Mouse (Mus musculus) erythroid progenitor cell, adult 5-6 weeks (primary cell): ENCODE data around the gene Il22ra2. TPM values are rescaled to one million over a fixed set of nuclear protein-coding genes. Genes with fewer than 3 reads are reported as not detected.

Experiments used
- ATAC-seq: replicated peaks from 2 replicates; pipeline ENCODE4 v1.8.0; 2016; ENCODE audit warnings: moderate number of reproducible peaks, mild to moderate bottlenecking, moderate TSS enrichment, inconsistent platforms; ENCODE audit not compliant: poor library complexity, low FRiP score, severe bottlenecking
- total RNA-seq, 2 experiments: library from RNA; stranded (forward) in 1 of 2; stranded (reverse) in 1 of 2; fragments of 150-400 nt in 1 of 2; fragments of 186-747, 209-891 nt in 1 of 2; gene quantifications; 2 replicates each; pipeline versions ENCODE4 v1.2.3 to v1.2.4; 2015 to 2017; ENCODE audit warnings: low replicate concordance in 2 of 2

Il22ra2 gene
- not detected in 2 replicates for total RNA-seq (2015; ENCODE audit: low replicate concordance)
- 0.64 TPM in 1 of 2 replicates, not detected in the other for total RNA-seq (2017; ENCODE audit: low replicate concordance)

GRCm38 (mm10) chr10:19621408-19622048, at the start of gene Il22ra2:
Gene Il22ra2 (plus strand): TSS chr10:19621998.
- no peak for ATAC-seq

GRCm38 (mm10) chr10:19577571-19577970, 44.2 kb upstream of the Il22ra2 start:
- no peak for ATAC-seq

- ATAC-seq, result no peak
Measured at GRCm38 (mm10) chr10:19578001-19578400, 43.8 kb upstream of the Il22ra2 start.

GRCm38 (mm10) chr10:19578409-19578986, 43.3 kb upstream of the Il22ra2 start:
- ATAC-seq, result no peak

- no peak for ATAC-seq
Measured at GRCm38 (mm10) chr10:19580660-19581059, 41.1 kb upstream of the Il22ra2 start.

GRCm38 (mm10) chr10:19581844-19582582, 39.8 kb upstream of the Il22ra2 start:
- no peak for ATAC-seq

GRCm38 (mm10) chr10:19582806-19583430, 38.9 kb upstream of the Il22ra2 start:
- no peak for ATAC-seq

GRCm38 (mm10) chr10:19584064-19584463, 37.7 kb upstream of the Il22ra2 start:
- ATAC-seq, result no peak

- ATAC-seq, result no peak
Measured at GRCm38 (mm10) chr10:19584846-19585245, 37.0 kb upstream of the Il22ra2 start.

GRCm38 (mm10) chr10:19585860-19586259, 35.9 kb upstream of the Il22ra2 start:
- no peak for ATAC-seq

- no peak for ATAC-seq
Measured at GRCm38 (mm10) chr10:19587281-19587680, 34.5 kb upstream of the Il22ra2 start.

GRCm38 (mm10) chr10:19589626-19590025, 32.2 kb upstream of the Il22ra2 start:
- no peak for ATAC-seq

- no peak for ATAC-seq
Measured at GRCm38 (mm10) chr10:19591286-19591640, 30.5 kb upstream of the Il22ra2 start.

GRCm38 (mm10) chr10:19591641-19592441, 30.0 kb upstream of the Il22ra2 start, which contains the start of gene Ifngr1:
Gene Ifngr1 (plus strand): TSS chr10:19591949.
- ATAC-seq, result peak; percentile 93

GRCm38 (mm10) chr10:19592556-19592955, 29.2 kb upstream of the Il22ra2 start:
- ATAC-seq, result no peak

GRCm38 (mm10) chr10:19593296-19593695, 28.5 kb upstream of the Il22ra2 start:
- ATAC-seq, result no peak

GRCm38 (mm10) chr10:19594201-19594905, 27.4 kb upstream of the Il22ra2 start:
- no peak for ATAC-seq

- no peak for ATAC-seq
Measured at GRCm38 (mm10) chr10:19596866-19597265, 24.9 kb upstream of the Il22ra2 start.

- no peak for ATAC-seq
Measured at GRCm38 (mm10) chr10:19598091-19598490, 23.7 kb upstream of the Il22ra2 start.
